Mouse (Mus musculus) spleen, postnatal 14 days (tissue): Measurements from ENCODE around the gene Hdac4.

Experiments used
- DNase-seq, 2 experiments: peaks; one replicate each; pipeline ENCODE4 v3.0.0; 2021 to 2022; ENCODE audit warnings: low spot score in 2 of 2

Gene Hdac4

GRCm38 (mm10) chr1:92178021-92178895 lies 17.2 kb downstream of the Hdac4 start:
- no peak for DNase-seq

GRCm38 (mm10) chr1:92177599-92177998 lies 17.9 kb downstream of the Hdac4 start:
- no peak for DNase-seq

- DNase-seq, result no peak
Observed at GRCm38 (mm10) chr1:92177196-92177595, 18.3 kb downstream of the Hdac4 start.

GRCm38 (mm10) chr1:92175266-92175665 lies 20.2 kb downstream of the Hdac4 start:
- no peak for DNase-seq

GRCm38 (mm10) chr1:92174898-92175255 lies 20.6 kb downstream of the Hdac4 start:
- DNase-seq, result no peak

- no peak for DNase-seq
Observed at GRCm38 (mm10) chr1:92174251-92174897, 21.1 kb downstream of the Hdac4 start.

GRCm38 (mm10) chr1:92170616-92171235 lies 24.8 kb downstream of the Hdac4 start:
- DNase-seq, result no peak

GRCm38 (mm10) chr1:92169776-92170055 lies 25.8 kb downstream of the Hdac4 start:
- no peak for DNase-seq

- no peak for DNase-seq
Observed at GRCm38 (mm10) chr1:92168900-92169775, 26.4 kb downstream of the Hdac4 start.

- DNase-seq, result no peak
Observed at GRCm38 (mm10) chr1:92163932-92164331, 31.6 kb downstream of the Hdac4 start.

- DNase-seq, result no peak
Observed at GRCm38 (mm10) chr1:92159804-92160203, 35.7 kb downstream of the Hdac4 start.

GRCm38 (mm10) chr1:92150201-92150600 lies 45.3 kb downstream of the Hdac4 start:
- no peak for DNase-seq

GRCm38 (mm10) chr1:92148527-92148926 lies 47.0 kb downstream of the Hdac4 start:
- no peak for DNase-seq

- no peak for DNase-seq
Observed at GRCm38 (mm10) chr1:92144868-92145534, 50.5 kb downstream of the Hdac4 start.

- DNase-seq, result no peak
Observed at GRCm38 (mm10) chr1:92143331-92143895, 52.1 kb downstream of the Hdac4 start.

GRCm38 (mm10) chr1:92142793-92143192 lies 52.7 kb downstream of the Hdac4 start:
- DNase-seq, result no peak

- DNase-seq, result no peak
Observed at GRCm38 (mm10) chr1:92139001-92139400, 56.5 kb downstream of the Hdac4 start.

- no peak for DNase-seq
Observed at GRCm38 (mm10) chr1:92137136-92137848, 58.2 kb downstream of the Hdac4 start.

GRCm38 (mm10) chr1:92136362-92136761 lies 59.1 kb downstream of the Hdac4 start:
- DNase-seq, result no peak

GRCm38 (mm10) chr1:92132181-92132580 lies 63.3 kb downstream of the Hdac4 start:
- DNase-seq, result no peak
